Mouse (Mus musculus): ENCODE data around the gene Fa2h. TPM values are rescaled to one million over a fixed set of nuclear protein-coding genes. Genes with fewer than 3 reads are reported as not detected.

Gene Fa2h
- polyA plus RNA-seq, 1 experiment from 2014 or later = not detected

- WGBS = 88% methylated on average over 1 of the region's 1 CpGs
These were observed 95.6 kb downstream of the Fa2h start for GRCm38 (mm10) chr8:111298011-111298410.

More at GRCm38 (mm10) chr8:111298011-111298410, 95.6 kb downstream of the Fa2h start:
- no peak overlapping the region for H3K9ac ChIP-seq (ENCODE audit: low read length)
- no peaks in the 10 kb centered on the region for H3K9me3 ChIP-seq (ENCODE audit: control insufficient read depth, low read length)
- H3K36me3 ChIP-seq (ENCODE audit: control insufficient read depth, insufficient read depth, low read length) = peaks cover 8% of the 10 kb centered on the region
- no peak overlapping the region for H3K4me2 ChIP-seq
- H3K4me3 ChIP-seq (ENCODE audit: low read depth, low read length) = no peak overlapping the region
- no peak for ATAC-seq (ENCODE audit: low FRiP score)
- no peak for DNase-seq (ENCODE audit: low spot score, missing footprints)
- peaks cover 8% of the 10 kb centered on the region; the same call in 1 of the 2 replicates for H3K4me1 ChIP-seq (ENCODE audit: control insufficient read depth, insufficient read depth, low read length)
- H3K27ac ChIP-seq (ENCODE audit: low read depth, low read length) = no peak overlapping the region
- no peaks in the 10 kb centered on the region for H3K27me3 ChIP-seq (ENCODE audit: control insufficient read depth, insufficient read depth, low read length)

Other genes starting within 250 kb of the Fa2h start
- gene Glg1, start 134.6 kb downstream of the Fa2h start, polyA plus RNA-seq (2014; fragmentation: Nextera tagmentation; extraction: Ambion mirVana) = 76.6 and 82.4 TPM in 2 replicates
- 91.4 and 93.6 TPM in 2 replicates for gene Rfwd3, start 93.6 kb downstream of the Fa2h start, polyA plus RNA-seq (2014; fragmentation: Nextera tagmentation; extraction: Ambion mirVana)
- 0.45 and 0.65 TPM in 2 replicates for gene Mlkl, start 55.6 kb downstream of the Fa2h start, polyA plus RNA-seq (2014; fragmentation: Nextera tagmentation; extraction: Ambion mirVana)
- gene Wdr59, start 128.3 kb upstream of the Fa2h start, polyA plus RNA-seq (2014; fragmentation: Nextera tagmentation; extraction: Ambion mirVana) = 2.9 TPM in 2 replicates
- 38.6 and 45.6 TPM in 2 replicates for gene Znrf1, start 142.3 kb upstream of the Fa2h start, polyA plus RNA-seq (2014; fragmentation: Nextera tagmentation; extraction: Ambion mirVana)
- gene Ldhd, start 236.6 kb upstream of the Fa2h start, polyA plus RNA-seq (2014; fragmentation: Nextera tagmentation; extraction: Ambion mirVana) = 0.19 and 0.22 TPM in 2 replicates
- 23.8 and 25.6 TPM in 2 replicates for gene Zfp1, start 249.6 kb upstream of the Fa2h start, polyA plus RNA-seq (2014; fragmentation: Nextera tagmentation; extraction: Ambion mirVana)

All from midbrain, embryonic 11.5 days (tissue).